In genomic region chr8:119798170-119798964, GRCm38 (mm10) we compare ENCODE assay signal across 8 mouse cellular contexts. TPM values are rescaled to one million over a fixed set of nuclear protein-coding genes. Genes with fewer than 3 reads are reported as not detected.
A peak's percentile ranks its signal among the peaks of the same experiment; 100 is the strongest.
DNase-seq lines count a peak whose midpoint lies in the region; ATAC-seq lines count a peak whose summit lies in the region.

No protein-coding gene starts in this region.

- no peak overlapping the region for H3K4me3 ChIP-seq in embryonic facial prominence, embryonic 11.5 days (ENCODE audit: low read depth, low read length)
- no peak overlapping the region for H3K4me3 ChIP-seq in lung, embryonic 15.5 days

- peak overlapping the region; percentile 57 for H3K27ac ChIP-seq in embryonic facial prominence, embryonic 11.5 days (replicated peaks; ENCODE audit: low read depth, low read length)
- H3K27ac ChIP-seq in lung, embryonic 15.5 days = no peak overlapping the region

- peaks cover 7% of the 10 kb centered on the region; the same call in 1 of the 2 replicates for H3K4me1 ChIP-seq in embryonic facial prominence, embryonic 11.5 days (ENCODE audit: control insufficient read depth, insufficient read depth, low read length)
- peaks cover 11% of the 10 kb centered on the region for H3K4me1 ChIP-seq in lung, embryonic 15.5 days

- peak; percentile 65 to 72 for DNase-seq in heart, adult 18-20 months
- no peak for DNase-seq in heart, postnatal 25 days (ENCODE audit: low spot score)
- DNase-seq in embryonic facial prominence, embryonic 11.5 days (ENCODE audit: low spot score) = peak; percentile 80
- DNase-seq in heart, postnatal 10 days = peak; percentile 50 to 60
- peak; percentile 75 to 82 for DNase-seq in kidney, postnatal 4 days
- peak; percentile 96 for DNase-seq in thymus, postnatal 0 days (ENCODE audit: low spot score)

- H3K4me2 ChIP-seq in embryonic facial prominence, embryonic 11.5 days (ENCODE audit: low read depth, low read length) = peak overlapping the region; percentile 23
- H3K4me2 ChIP-seq in lung, embryonic 15.5 days = peak overlapping the region; percentile 41

- H3K27me3 ChIP-seq in embryonic facial prominence, embryonic 11.5 days (ENCODE audit: control insufficient read depth, insufficient read depth, low read length) = no peaks in the 10 kb centered on the region
- no peaks in the 10 kb centered on the region for H3K27me3 ChIP-seq in lung, embryonic 15.5 days

- ATAC-seq in embryonic facial prominence, embryonic 11.5 days (replicated peaks; ENCODE audit: insufficient number of reproducible peaks, low FRiP score, low TSS enrichment, low read depth) = peak; percentile 78
- peak; percentile 52; the same call in 1 of the 2 replicates for ATAC-seq in lung, embryonic 15.5 days (ENCODE audit: borderline replicate concordance, extremely low read depth, low FRiP score, low TSS enrichment)
- peak; percentile 67 for ATAC-seq in neutrophil, adult 5-6 weeks (ENCODE audit: extremely low read depth, insufficient number of reproducible peaks, low FRiP score, poor library complexity, severe bottlenecking)

- H3K9me3 ChIP-seq in embryonic facial prominence, embryonic 11.5 days (replicated peaks; ENCODE audit: control insufficient read depth, low read length) = no peaks in the 10 kb centered on the region
- no peaks in the 10 kb centered on the region for H3K9me3 ChIP-seq in lung, embryonic 15.5 days

- intact Hi-C loops in heart, postnatal 25 days (cut with DNase I) = no loop called here
- intact Hi-C loops in heart, postnatal 10 days (cut with DNase I) = no loop called here

- H3K36me3 ChIP-seq in embryonic facial prominence, embryonic 11.5 days (replicated peaks; ENCODE audit: control insufficient read depth, insufficient read depth, low read depth, low read length) = no peaks in the 10 kb centered on the region
- H3K36me3 ChIP-seq in lung, embryonic 15.5 days = no peaks in the 10 kb centered on the region

- 5% methylated on average over 15 of the region's 15 CpGs for WGBS in embryonic facial prominence, embryonic 11.5 days
- 7% methylated on average over 15 of the region's 15 CpGs for WGBS in lung, embryonic 15.5 days

- no peak overlapping the region for H3K9ac ChIP-seq in embryonic facial prominence, embryonic 11.5 days (replicated peaks; ENCODE audit: low read length)
- H3K9ac ChIP-seq in lung, embryonic 15.5 days = no peak overlapping the region

RNA-seq across cellular contexts. Expression of gene Tldc1, which starts 20.2 kb away (rescaled TPM):
- total RNA-seq in heart, adult 18-20 months (2021) = 10 to 100 TPM; 11.5 to 14.2 TPM
- total RNA-seq in heart, postnatal 25 days (2021) = 10 to 100 TPM; 10.5 to 12.4 TPM
- polyA plus RNA-seq in embryonic facial prominence, embryonic 11.5 days (2014; fragmentation: Nextera tagmentation; extraction: Ambion mirVana) = 6.5 and 6.9 TPM in 2 replicates
- total RNA-seq in heart, postnatal 10 days (2021) = 10 to 100 TPM; 11.4 to 11.5 TPM
- polyA plus RNA-seq in lung, embryonic 15.5 days (2015; fragmentation: Nextera tagmentation; extraction: Ambion mirVana) = 12.3 and 14.8 TPM in 2 replicates
- 4.1 and 4.2 TPM in 2 replicates for total RNA-seq in neutrophil, adult 5-6 weeks (2017)
- polyA plus RNA-seq in thymus, postnatal 0 days (2015; fragmentation: Nextera tagmentation; extraction: Ambion mirVana) = 9.0 and 9.2 TPM in 2 replicates

RNA-seq across cellular contexts. Expression of gene Cotl1, which starts 42.0 kb away (rescaled TPM):
- total RNA-seq in heart, adult 18-20 months (2021) = 10 to 100 TPM; 16.7 to 22.9 TPM
- total RNA-seq in heart, postnatal 25 days (2021) = 10 to 100 TPM; 17.3 to 20.2 TPM
- polyA plus RNA-seq in embryonic facial prominence, embryonic 11.5 days (2014; fragmentation: Nextera tagmentation; extraction: Ambion mirVana) = 321 and 363 TPM in 2 replicates
- 10 to 100 TPM; 39.4 to 44.2 TPM for total RNA-seq in heart, postnatal 10 days (2021)
- 65.8 and 68.1 TPM in 2 replicates for polyA plus RNA-seq in lung, embryonic 15.5 days (2015; fragmentation: Nextera tagmentation; extraction: Ambion mirVana)
- 348 and 428 TPM in 2 replicates for total RNA-seq in neutrophil, adult 5-6 weeks (2017)
- 94.3 and 127 TPM in 2 replicates for polyA plus RNA-seq in thymus, postnatal 0 days (2015; fragmentation: Nextera tagmentation; extraction: Ambion mirVana)
